Mouse (Mus musculus) stomach, postnatal 0 days (tissue): ENCODE data around the gene Dtx1. TPM values are rescaled to one million over a fixed set of nuclear protein-coding genes. Genes with fewer than 3 reads are reported as not detected.
A peak's percentile ranks its signal among the peaks of the same experiment; 100 is the strongest.

ENCODE experiments used
- ATAC-seq: fragments of 200-750 bp; cut with Nextera tagmentation; 2 replicates; pipeline ENCODE4 v1.8.0; 2017; ENCODE audit not compliant: low FRiP score, low TSS enrichment
- DNase-seq: peaks from one replicate; pipeline ENCODE4 v3.0.0-alpha.2; 2016; ENCODE audit warnings: low spot score
- H3K27ac ChIP-seq: fragments of 300-500 bp; sonication (generic); replicated peaks from 2 replicates; pipeline ENCODE4 v1.5.1; 2014; ENCODE audit warnings: mild to moderate bottlenecking, control low read depth
- H3K27me3 ChIP-seq: fragments of 300-500 bp; sonication (generic); 2 replicates; pipeline ENCODE4 v1.6.1; 2014; ENCODE audit warnings: low read length; ENCODE audit not compliant: control insufficient read depth, insufficient read depth
- H3K36me3 ChIP-seq: fragments of 300-500 bp; sonication (generic); 2 replicates; pipeline ENCODE4 v1.6.1; 2014; ENCODE audit warnings: low read length, mixed read lengths; ENCODE audit not compliant: control insufficient read depth, insufficient read depth
- H3K4me1 ChIP-seq: fragments of 300-500 bp; sonication (generic); replicated peaks from 2 replicates; pipeline ENCODE4 v1.6.1; 2014; ENCODE audit warnings: antibody characterized with exemption; ENCODE audit not compliant: control insufficient read depth, insufficient read depth
- H3K4me2 ChIP-seq: fragments of 300-500 bp; sonication (generic); replicated peaks from 2 replicates; pipeline ENCODE4 v1.6.1; 2014; ENCODE audit warnings: low read depth, mild to moderate bottlenecking, control low read depth, moderate library complexity
- H3K4me3 ChIP-seq: fragments of 300-500 bp; sonication (generic); 2 replicates; pipeline ENCODE4 v1.5.1; 2014; ENCODE audit warnings: low read depth, low read length, control low read depth
- H3K9ac ChIP-seq: fragments of 300-500 bp; sonication (generic); 2 replicates; pipeline ENCODE4 v1.6.1; 2014; ENCODE audit warnings: mild to moderate bottlenecking, low read length, control low read depth, mixed read lengths
- H3K9me3 ChIP-seq: fragments of 300-500 bp; sonication (generic); 2 replicates; pipeline ENCODE4 v1.6.1; 2016; ENCODE audit warnings: low read length; ENCODE audit not compliant: control insufficient read depth
- CTCF ChIP-seq: IDR thresholded peaks from 2 replicates; pipeline ENCODE4 v1.5.1; 2016; ENCODE audit warnings: antibody characterized with exemption, low read depth, mild to moderate bottlenecking, moderate library complexity
- EP300 ChIP-seq: optimal IDR thresholded peaks from 2 replicates; pipeline ENCODE3; 2016; ENCODE audit warnings: antibody characterized with exemption
- WGBS: fragments of 180-500 bp; shearing (Covaris S2); extraction: QIAGEN DNeasy Blood & Tissue Kit; methylation state at CpG from one replicate; pipeline ENCODE4 v1.1.7; 2014; 5-methylcytosine and 5-hydroxymethylcytosine counted together
- polyA plus RNA-seq: library from polyadenylated mRNA; unstranded; fragments of >200 nt; fragmentation: Nextera tagmentation; extraction: Ambion mirVana; gene quantifications from 2 replicates; pipeline ENCODE4 v1.2.1, GENCODE M21; 2015

Gene Dtx1
- polyA plus RNA-seq, 1 experiment from 2014 or later = 2.0 TPM

DNA sequence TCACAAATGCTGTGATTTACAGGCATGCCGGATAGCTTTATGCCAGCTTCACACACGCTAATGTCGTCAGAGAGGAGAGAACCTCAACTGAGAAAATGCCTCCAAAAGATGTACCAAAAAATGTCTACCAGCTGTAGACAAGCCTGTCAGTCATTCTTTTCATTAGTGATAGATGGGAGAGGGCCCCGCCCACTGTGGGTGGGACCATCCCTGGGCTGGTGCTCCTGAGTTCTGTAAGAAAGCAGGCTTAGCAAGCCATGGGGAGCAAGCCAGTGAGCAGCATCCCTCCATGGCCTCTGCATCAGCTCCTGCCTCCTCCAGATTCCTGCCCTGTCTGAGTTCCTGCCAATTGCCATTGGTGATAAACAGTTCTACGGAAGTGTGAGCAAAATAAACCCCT lies 76.1 kb downstream of the Dtx1 start:
- H3K4me3 ChIP-seq = no peak overlapping the region
- H3K27me3 ChIP-seq = no peaks in the 10 kb centered on the region
- no peak for TF ChIP-seq CTCF
- TF ChIP-seq EP300 = no peak
- no peaks in the 10 kb centered on the region for H3K4me1 ChIP-seq
- H3K27ac ChIP-seq = no peak overlapping the region
- no peak overlapping the region for H3K9ac ChIP-seq
- no peaks in the 10 kb centered on the region for H3K36me3 ChIP-seq
- ATAC-seq (no peak), DNase-seq (no peak)
- 70% methylated on average over 5 of the region's 5 CpGs for WGBS
- H3K9me3 ChIP-seq = no peaks in the 10 kb centered on the region
- no peak overlapping the region for H3K4me2 ChIP-seq

DNA sequence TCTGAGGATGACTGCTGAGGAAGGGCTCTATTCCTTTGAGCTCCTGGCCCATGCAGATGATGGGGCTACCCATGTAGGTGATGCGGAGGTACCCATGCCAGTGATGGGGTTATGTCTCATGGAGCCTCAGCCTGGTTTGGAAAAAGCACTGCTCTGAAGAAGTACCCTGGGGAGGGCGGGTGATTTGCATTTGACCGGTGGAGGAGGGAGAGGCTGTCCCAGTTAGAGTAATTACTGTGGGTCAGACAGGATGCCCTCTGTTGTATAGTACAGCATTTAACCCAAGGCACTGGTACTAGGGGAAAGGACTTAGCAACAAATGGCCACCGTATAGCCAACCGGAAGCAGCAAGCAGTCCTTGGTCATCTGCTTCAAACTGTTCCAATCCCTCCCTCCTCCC lies 76.9 kb downstream of the Dtx1 start:
- Histone ChIP-seq H3K9ac (no peak overlapping the region), H3K27me3 (no peaks in the 10 kb centered on the region), H3K36me3 (no peaks in the 10 kb centered on the region), H3K4me1 (no peaks in the 10 kb centered on the region), H3K4me2 (no peak overlapping the region), H3K9me3 (no peaks in the 10 kb centered on the region), H3K4me3 (no peak overlapping the region), H3K27ac (no peak overlapping the region)
- DNase-seq = no peak
- ATAC-seq = no peak
- no peak for TF ChIP-seq EP300
- TF ChIP-seq CTCF = no peak
- 41% methylated on average over 5 of the region's 5 CpGs for WGBS

DNA sequence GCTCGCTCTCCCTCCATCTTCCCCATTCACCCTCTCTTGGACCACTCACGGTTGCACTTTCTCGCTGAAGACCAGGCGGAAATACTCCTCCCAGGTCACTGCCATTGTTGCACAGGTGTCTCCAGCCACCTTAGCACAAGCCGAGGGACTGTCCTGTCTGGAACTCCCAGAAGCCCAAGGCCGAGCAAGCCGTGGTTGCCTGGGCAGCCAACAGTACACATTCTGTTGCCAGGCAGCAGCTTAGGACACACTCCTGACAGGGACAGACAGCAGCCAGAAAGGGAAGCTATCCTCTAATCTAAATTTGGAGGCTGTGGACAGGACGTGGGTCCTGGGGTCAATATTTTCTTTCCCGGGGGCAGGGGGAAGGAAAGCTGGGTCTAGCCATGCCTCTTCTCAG lies 77.6 kb downstream of the Dtx1 start, which contains the start of gene Cfap73:
Gene Cfap73 (minus strand): TSS at position 105 of the 400 bp plus-strand sequence.
- Histone ChIP-seq H3K4me3 (no peak within 1 kb of the TSS), H3K4me1 (no peaks in the 10 kb centered on the region), H3K9me3 (no peaks in the 10 kb centered on the region), H3K4me2 (no peak within 1 kb of the TSS), H3K27me3 (no peaks in the 10 kb centered on the region), H3K36me3 (no peaks in the 10 kb centered on the region), H3K27ac (no peak within 1 kb of the TSS), H3K9ac (no peak within 1 kb of the TSS)
- no peak for ATAC-seq
- WGBS = 45% methylated on average over 9 of the region's 9 CpGs
- no peak for DNase-seq
- TF ChIP-seq EP300 (no peak), CTCF (no peak)

DNA sequence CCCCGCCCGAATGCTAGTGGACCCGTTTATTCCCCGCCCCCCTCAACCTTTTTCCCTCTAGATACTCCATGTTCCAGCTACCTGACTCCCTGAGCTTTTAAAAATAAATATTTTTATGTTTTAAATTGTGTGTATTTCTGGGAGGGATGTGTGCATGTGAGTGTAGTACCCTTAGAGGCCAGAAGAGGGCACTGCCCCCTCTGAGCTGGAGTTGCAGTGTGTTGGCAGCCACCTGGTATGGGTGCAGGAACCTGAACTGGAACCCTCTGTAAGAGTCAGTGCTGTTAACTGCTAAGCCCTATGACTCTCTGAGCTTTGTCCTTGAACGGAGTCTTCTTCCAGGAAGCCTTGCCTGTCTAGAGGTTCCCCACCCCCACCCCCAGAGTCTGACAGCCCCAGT lies 79.8 kb downstream of the Dtx1 start:
- WGBS = 94% methylated on average over 5 of the region's 5 CpGs
- DNase-seq = no peak
- no peaks in the 10 kb centered on the region for H3K9me3 ChIP-seq

DNA sequence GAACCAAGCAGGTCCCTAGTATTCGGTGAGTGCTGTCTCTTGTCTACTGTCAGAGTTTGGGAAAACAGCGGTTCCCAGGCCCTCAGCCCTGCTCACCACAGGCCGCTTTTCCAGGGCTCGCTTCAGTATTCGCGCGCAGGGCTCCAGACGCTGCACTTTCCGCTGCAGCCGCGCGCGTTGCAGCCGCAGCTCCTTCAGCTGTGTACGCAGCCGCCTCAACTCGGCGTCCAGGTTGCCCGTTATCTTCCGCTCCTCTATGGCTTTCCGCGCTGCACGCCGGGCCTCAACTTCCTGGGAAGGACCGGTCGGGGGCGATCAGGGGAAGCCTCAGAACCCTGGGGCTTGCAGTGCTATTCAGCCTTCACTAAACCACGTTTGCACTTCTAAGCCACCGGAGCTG lies 80.6 kb downstream of the Dtx1 start:
- 6% methylated on average over 29 of the region's 29 CpGs for WGBS
- no peak for ATAC-seq
- no peaks in the 10 kb centered on the region for H3K36me3 ChIP-seq
- TF ChIP-seq EP300 = no peak
- no peak for TF ChIP-seq CTCF
- no peak overlapping the region; the same call in 1 of the 2 replicates for H3K4me3 ChIP-seq
- no peak overlapping the region for H3K4me2 ChIP-seq
- no peak for DNase-seq
- no peak overlapping the region for H3K9ac ChIP-seq
- H3K27ac ChIP-seq = no peak overlapping the region
- H3K9me3 ChIP-seq = no peaks in the 10 kb centered on the region
- H3K27me3 ChIP-seq = no peaks in the 10 kb centered on the region
- no peaks in the 10 kb centered on the region for H3K4me1 ChIP-seq

More for the DNA sequence above, 79.8 kb downstream of the Dtx1 start:
- no peak for ATAC-seq
- peak; percentile 27; the same call in 1 of the 2 replicates for TF ChIP-seq CTCF
- TF ChIP-seq EP300 = no peak
- no peaks in the 10 kb centered on the region for H3K36me3 ChIP-seq
- H3K9ac ChIP-seq = no peak overlapping the region
- no peak overlapping the region for H3K4me2 ChIP-seq
- H3K27me3 ChIP-seq = no peaks in the 10 kb centered on the region
- H3K27ac ChIP-seq = no peak overlapping the region
- no peaks in the 10 kb centered on the region for H3K4me1 ChIP-seq
- H3K4me3 ChIP-seq = no peak overlapping the region

Other genes with a start within 250 kb of the Dtx1 start
- gene Sdsl, start 239.1 kb downstream of the Dtx1 start, polyA plus RNA-seq = 16.2 and 16.8 TPM in 2 replicates
- not detected in 2 replicates for gene Sds, start 235.4 kb downstream of the Dtx1 start, polyA plus RNA-seq
- 42.6 and 45.9 TPM in 2 replicates for gene Plbd2, start 208.3 kb downstream of the Dtx1 start, polyA plus RNA-seq
- 4.9 and 5.2 TPM in 2 replicates for gene Slc8b1, start 200.8 kb downstream of the Dtx1 start, polyA plus RNA-seq
- gene Tpcn1, start 123.3 kb downstream of the Dtx1 start, polyA plus RNA-seq = 12.7 and 13.9 TPM in 2 replicates
- 0.25 and 0.36 TPM in 2 replicates for gene Iqcd, start 122.9 kb downstream of the Dtx1 start, polyA plus RNA-seq
- gene Rita1, start 99.3 kb downstream of the Dtx1 start, polyA plus RNA-seq = 12.1 TPM in 2 replicates
- 22.5 and 23.0 TPM in 2 replicates for gene Ddx54, start 99.2 kb downstream of the Dtx1 start, polyA plus RNA-seq
- 0.10 TPM in 1 of 2 replicates, not detected in the other for gene Cfap73, start 77.7 kb downstream of the Dtx1 start, polyA plus RNA-seq
- 0.08 and 0.44 TPM in 2 replicates for gene Rasal1, start 63.1 kb downstream of the Dtx1 start, polyA plus RNA-seq
- gene Oas2, start 37.9 kb upstream of the Dtx1 start, polyA plus RNA-seq = 0.59 and 0.74 TPM in 2 replicates
- gene Oas3, start 65.7 kb upstream of the Dtx1 start, polyA plus RNA-seq = 0.40 and 0.41 TPM in 2 replicates
- not detected in 2 replicates for gene Oas1e, start 83.6 kb upstream of the Dtx1 start, polyA plus RNA-seq
- 1.1 and 1.2 TPM in 2 replicates for gene Oas1c, start 100.6 kb upstream of the Dtx1 start, polyA plus RNA-seq
- gene Oas1f, start 135.4 kb upstream of the Dtx1 start, polyA plus RNA-seq = not detected in 2 replicates
- not detected in 2 replicates for gene Oas1h, start 149.5 kb upstream of the Dtx1 start, polyA plus RNA-seq
- gene Oas1g, start 175.7 kb upstream of the Dtx1 start, polyA plus RNA-seq = 4.7 and 5.1 TPM in 2 replicates
- 15.5 and 16.1 TPM in 2 replicates for gene Oas1a, start 195.6 kb upstream of the Dtx1 start, polyA plus RNA-seq
- gene Oas1d, start 202.6 kb upstream of the Dtx1 start, polyA plus RNA-seq = 0.07 TPM in 1 of 2 replicates, not detected in the other